Mouse (Mus musculus) lung, postnatal 0 days (tissue): ENCODE results near the gene Spata16.

Experiments used
- CTCF ChIP-seq: IDR thresholded peaks from 2 replicates; pipeline ENCODE4 v1.5.1; 2016; ENCODE audit warnings: antibody characterized with exemption, mild to moderate bottlenecking
- EP300 ChIP-seq: IDR thresholded peaks from 2 replicates; pipeline ENCODE4 v1.6.1; 2016; ENCODE audit warnings: antibody characterized with exemption, mild to moderate bottlenecking, control low read depth

DNA sequence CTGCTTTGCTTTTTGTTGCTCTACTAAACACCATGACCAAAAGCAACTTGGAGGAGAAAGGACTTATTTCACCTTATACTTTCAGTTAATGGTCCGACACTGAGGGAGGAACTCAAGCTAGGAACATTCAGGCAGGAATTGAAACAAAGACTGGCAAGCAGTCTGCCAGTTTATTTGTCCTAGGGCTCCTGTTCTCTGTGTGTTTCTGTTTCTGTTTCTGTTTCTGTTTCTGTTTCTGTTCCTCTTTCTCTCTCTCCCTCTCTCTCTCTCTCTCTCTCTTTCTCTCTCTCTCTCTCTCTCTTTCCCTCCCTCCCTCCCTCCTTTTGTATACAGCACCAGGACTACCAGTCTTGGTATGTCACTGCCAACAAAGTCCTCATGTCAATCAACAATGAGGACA is 279.2 kb downstream of the Spata16 start:
- TF ChIP-seq CTCF (no peak), EP300 (no peak)
